Mouse (Mus musculus): ENCODE measurements around the gene Nup107. TPM values are rescaled to one million over a fixed set of nuclear protein-coding genes. Genes with fewer than 3 reads are reported as not detected.

The Nup107 gene
- polyA plus RNA-seq, 1 experiment from 2014 or later: 40.2 TPM

DNA sequence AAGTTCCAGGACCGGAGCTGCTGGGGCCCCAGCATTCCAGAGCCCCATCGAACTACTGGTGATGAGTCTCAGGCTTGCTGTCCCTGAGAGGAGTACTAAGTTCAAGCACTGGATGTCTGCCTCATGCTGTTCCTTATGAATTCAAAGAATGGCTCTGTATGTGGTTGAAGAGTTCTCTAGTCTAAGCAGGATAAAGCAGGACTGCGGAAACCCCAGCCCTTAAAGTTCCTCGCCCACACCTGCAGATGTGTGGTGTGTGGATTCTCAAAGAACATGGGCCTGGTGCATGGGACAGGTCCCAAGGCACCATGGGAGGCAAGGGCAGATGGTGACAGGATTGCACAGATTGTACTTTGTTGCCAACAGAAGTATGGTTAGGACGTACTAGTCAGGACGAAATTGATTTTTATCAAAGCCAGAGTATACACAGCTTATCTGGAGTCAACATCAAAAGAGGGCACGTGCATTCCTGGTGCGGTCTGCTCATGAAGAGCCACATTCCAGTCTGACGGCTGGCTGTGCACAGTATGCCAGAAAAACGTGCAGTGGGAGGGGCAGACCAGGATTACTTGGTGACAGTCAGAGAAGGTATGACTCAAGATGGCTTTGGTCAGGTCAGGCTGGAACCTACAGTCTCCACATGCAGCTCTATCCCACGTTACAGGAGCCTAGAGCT lies 63.2 kb downstream of the Nup107 start:
- no peak for ATAC-seq (ENCODE audit: extremely low read depth, insufficient number of reproducible peaks, low FRiP score, low TSS enrichment)
- Histone ChIP-seq H3K4me3 (no peak overlapping the region), H3K36me3 (no peaks in the 10 kb centered on the region), H3K27me3 (replicated peaks) (no peaks in the 10 kb centered on the region), H3K4me1 (peaks cover 20% of the 10 kb centered on the region), H3K9me3 (no peaks in the 10 kb centered on the region), H3K27ac (replicated peaks) (no peak overlapping the region), H3K9ac (no peak overlapping the region), H3K4me2 (no peak overlapping the region)
- WGBS: 56% methylated on average over 11 of the region's 11 CpGs

DNA sequence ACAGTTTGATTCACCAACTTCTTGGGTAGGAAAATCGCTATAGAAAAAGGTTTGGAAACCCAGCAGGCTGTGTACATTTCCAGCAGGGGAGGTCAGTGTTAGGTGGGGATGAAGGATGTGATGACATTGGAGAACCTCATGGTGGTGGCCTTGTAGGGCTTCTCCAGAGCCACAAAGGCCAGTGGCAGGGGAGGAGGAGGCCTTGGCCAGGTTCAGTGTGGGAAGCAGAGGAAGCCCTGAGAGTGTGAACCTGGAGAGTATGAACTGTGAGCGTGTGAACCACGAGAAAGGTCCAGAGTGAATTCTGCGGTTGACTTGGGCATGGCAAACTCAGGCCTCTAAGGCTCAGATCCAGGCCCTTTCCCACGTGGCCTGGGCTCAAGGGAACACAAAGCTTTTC lies 63.9 kb downstream of the Nup107 start:
- Histone ChIP-seq H3K9me3 (no peaks in the 10 kb centered on the region), H3K27me3 (replicated peaks) (no peaks in the 10 kb centered on the region), H3K27ac (replicated peaks) (no peak overlapping the region), H3K4me2 (no peak overlapping the region), H3K4me1 (peaks cover 19% of the 10 kb centered on the region), H3K36me3 (no peaks in the 10 kb centered on the region), H3K9ac (no peak overlapping the region), H3K4me3 (no peak overlapping the region)
- ATAC-seq (ENCODE audit: extremely low read depth, insufficient number of reproducible peaks, low FRiP score, low TSS enrichment): no peak
- WGBS: 72% methylated on average over 5 of the region's 5 CpGs

DNA sequence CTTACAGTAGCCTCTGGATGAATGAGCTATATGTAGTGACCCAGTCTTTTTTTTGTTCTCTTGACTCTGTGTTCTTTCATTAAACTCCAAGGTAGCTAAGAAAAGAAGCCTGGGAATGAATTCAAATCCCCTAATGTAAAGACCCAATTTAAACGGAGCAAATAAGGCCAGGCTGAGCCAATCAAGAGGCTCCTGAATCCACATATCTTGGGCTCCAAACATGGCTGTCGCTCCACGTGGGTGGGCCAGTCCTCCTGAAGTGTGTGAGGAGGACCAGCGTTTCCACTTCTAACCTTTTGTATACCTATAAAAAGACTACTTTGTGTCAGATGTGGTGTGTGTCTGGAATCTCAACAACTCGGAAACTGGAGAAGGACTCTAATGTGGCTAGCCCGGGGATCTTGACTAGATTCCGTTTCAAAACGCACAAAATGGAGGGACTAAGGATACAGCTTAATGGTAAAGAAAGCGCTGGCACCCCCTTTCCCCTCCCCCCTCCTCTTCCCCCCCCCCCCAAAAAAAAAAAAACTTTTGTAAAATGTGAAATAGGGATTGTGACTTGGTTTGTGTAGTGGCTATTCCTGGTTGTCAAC lies 64.9 kb downstream of the Nup107 start:
- no peak overlapping the region for H3K9ac ChIP-seq
- ATAC-seq (ENCODE audit: extremely low read depth, insufficient number of reproducible peaks, low FRiP score, low TSS enrichment): no peak
- H3K4me3 ChIP-seq: no peak overlapping the region
- WGBS: 71% methylated on average over 9 of the region's 9 CpGs
- H3K4me1 ChIP-seq: peaks cover 9% of the 10 kb centered on the region
- H3K9me3 ChIP-seq: no peaks in the 10 kb centered on the region
- H3K4me2 ChIP-seq: no peak overlapping the region
- no peaks in the 10 kb centered on the region for H3K36me3 ChIP-seq
- no peaks in the 10 kb centered on the region for H3K27me3 ChIP-seq (replicated peaks)
- H3K27ac ChIP-seq (replicated peaks): no peak overlapping the region

DNA sequence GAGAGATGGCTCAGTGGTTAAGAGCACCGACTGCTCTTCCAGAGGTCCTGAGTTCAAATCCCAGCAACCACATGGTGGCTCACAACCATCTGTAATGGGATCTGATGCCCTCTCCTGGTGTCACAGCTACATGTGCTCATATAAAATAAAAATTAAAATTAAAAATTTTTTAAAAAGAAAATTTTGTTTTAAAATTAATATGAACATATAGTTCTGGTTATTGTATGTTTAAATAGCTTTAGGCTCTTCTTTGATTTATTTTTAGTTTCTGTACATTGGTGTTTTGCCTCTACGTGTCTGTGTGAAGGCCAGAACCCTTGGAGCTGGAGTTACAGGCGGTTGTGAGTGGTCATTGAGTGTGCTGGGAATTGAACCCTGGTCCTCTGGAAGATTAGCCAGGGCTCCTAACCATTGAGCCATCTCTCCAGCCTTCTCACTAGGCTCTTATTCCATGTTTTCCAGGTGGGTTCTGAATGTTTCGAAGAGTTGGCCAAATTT lies 65.6 kb downstream of the Nup107 start:
- H3K9me3 ChIP-seq: no peaks in the 10 kb centered on the region
- H3K9ac ChIP-seq: no peak overlapping the region
- no peak for ATAC-seq (ENCODE audit: extremely low read depth, insufficient number of reproducible peaks, low FRiP score, low TSS enrichment)
- no peak overlapping the region for H3K27ac ChIP-seq (replicated peaks)
- H3K27me3 ChIP-seq (replicated peaks): no peaks in the 10 kb centered on the region
- no peaks in the 10 kb centered on the region for H3K36me3 ChIP-seq
- no peak overlapping the region for H3K4me2 ChIP-seq
- 92% methylated on average over 4 of the region's 4 CpGs for WGBS
- peaks cover 5% of the 10 kb centered on the region for H3K4me1 ChIP-seq
- no peak overlapping the region for H3K4me3 ChIP-seq

DNA sequence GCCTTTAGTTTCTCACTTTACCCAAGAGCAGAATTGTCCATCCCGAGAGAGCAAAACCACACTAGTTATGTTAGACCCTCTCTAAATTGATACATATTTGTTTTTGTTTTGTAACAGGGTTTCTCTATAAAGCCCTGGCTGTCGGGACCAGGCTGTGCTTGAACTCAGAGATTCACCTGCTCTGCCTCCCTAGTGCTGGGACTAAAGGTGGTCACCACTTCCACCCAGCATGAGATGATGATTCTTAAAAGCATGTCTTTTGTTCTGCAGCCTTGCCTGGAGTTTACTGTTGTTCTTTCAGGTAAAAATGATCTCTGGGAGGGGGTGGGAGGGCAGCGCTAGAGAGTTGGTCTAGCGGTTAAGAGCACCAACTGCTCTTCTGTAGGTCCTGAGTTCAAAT lies 66.2 kb downstream of the Nup107 start:
- 92% methylated on average over 4 of the region's 4 CpGs for WGBS
- H3K27ac ChIP-seq (replicated peaks): no peak overlapping the region

DNA sequence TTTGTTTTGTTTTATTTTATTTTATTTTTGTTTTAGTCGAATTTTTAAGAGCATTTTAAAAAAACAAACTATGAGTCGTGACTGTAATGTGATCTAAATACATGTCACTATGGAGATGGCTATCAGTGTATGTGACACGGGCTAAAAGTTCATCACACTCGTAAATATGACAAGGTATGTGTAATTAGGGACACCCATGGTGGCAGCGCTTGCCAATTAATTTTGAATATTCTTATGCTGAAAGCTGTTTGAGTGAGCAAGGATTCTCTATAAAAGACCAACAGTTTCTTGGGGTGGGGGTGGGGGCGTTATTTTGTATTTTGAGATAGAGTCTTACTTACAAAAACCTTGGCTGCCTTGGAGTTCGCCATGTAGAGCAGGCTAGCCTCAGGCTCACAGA lies 66.8 kb downstream of the Nup107 start:
- 72% methylated on average over 7 of the region's 7 CpGs for WGBS

More for the DNA sequence above, 66.2 kb downstream of the Nup107 start:
- H3K27me3 ChIP-seq (replicated peaks): no peaks in the 10 kb centered on the region
- H3K4me3 ChIP-seq: no peak overlapping the region
- H3K4me1 ChIP-seq: peaks cover under 1% of the 10 kb centered on the region
- no peaks in the 10 kb centered on the region for H3K9me3 ChIP-seq
- H3K9ac ChIP-seq: no peak overlapping the region
- H3K36me3 ChIP-seq: no peaks in the 10 kb centered on the region
- no peak overlapping the region for H3K4me2 ChIP-seq
- no peak for ATAC-seq (ENCODE audit: extremely low read depth, insufficient number of reproducible peaks, low FRiP score, low TSS enrichment)

DNA sequence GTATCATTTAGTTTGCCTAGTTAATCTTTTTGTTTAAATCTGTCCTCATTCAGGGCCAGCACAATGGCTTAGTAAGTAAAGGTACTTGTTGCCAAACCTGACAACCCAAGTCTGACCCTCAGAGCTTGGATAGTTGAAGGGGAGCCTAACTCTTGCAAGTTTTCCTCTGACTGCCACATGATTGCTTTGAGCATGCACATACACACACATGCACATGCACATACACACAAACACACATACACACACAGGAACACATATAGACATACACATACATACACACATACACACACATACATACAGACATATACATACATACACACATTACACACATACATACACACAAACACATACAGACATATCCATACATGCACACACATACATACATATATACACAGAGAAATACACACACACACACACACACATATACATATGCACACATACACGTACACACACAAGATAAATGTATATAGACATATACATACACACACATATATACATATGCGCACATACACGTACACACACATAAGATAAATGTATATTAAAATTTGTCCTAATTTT lies 67.6 kb downstream of the Nup107 start:
- no peak for ATAC-seq (ENCODE audit: extremely low read depth, insufficient number of reproducible peaks, low FRiP score, low TSS enrichment)

More for the DNA sequence above, 66.8 kb downstream of the Nup107 start:
- Histone ChIP-seq H3K4me1 (no peaks in the 10 kb centered on the region), H3K4me3 (no peak overlapping the region), H3K9me3 (no peaks in the 10 kb centered on the region), H3K9ac (no peak overlapping the region), H3K27ac (replicated peaks) (no peak overlapping the region), H3K27me3 (replicated peaks) (no peaks in the 10 kb centered on the region), H3K36me3 (no peaks in the 10 kb centered on the region), H3K4me2 (no peak overlapping the region)
- no peak for ATAC-seq (ENCODE audit: extremely low read depth, insufficient number of reproducible peaks, low FRiP score, low TSS enrichment)

DNA sequence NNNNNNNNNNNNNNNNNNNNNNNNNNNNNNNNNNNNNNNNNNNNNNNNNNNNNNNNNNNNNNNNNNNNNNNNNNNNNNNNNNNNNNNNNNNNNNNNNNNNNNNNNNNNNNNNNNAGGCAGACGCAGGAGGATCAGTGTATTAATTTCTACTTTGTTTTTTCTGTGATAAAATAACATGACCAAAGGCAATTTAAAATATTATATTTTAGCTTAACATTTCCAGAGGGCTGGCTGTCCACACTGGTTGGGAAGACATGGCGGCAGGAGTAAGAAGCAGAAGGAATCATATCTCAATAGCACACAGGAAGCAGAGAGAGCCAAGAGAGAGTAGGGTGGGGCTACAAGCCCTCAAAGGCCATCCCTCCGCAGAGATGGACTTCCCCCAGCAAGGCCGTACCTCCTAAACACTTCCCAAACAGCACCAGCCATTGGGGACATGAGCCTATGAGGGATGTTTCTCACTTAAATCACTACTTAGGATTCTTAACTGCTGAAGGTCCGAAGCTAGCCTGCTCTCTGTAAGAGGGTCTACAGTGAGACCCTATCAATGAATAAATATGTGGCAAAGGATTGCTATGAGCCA lies 68.3 kb downstream of the Nup107 start:
- no peaks in the 10 kb centered on the region for H3K36me3 ChIP-seq
- H3K9me3 ChIP-seq: no peaks in the 10 kb centered on the region
- no peak overlapping the region for H3K9ac ChIP-seq
- ATAC-seq (ENCODE audit: extremely low read depth, insufficient number of reproducible peaks, low FRiP score, low TSS enrichment): no peak
- no peak overlapping the region for H3K4me3 ChIP-seq
- WGBS: 72% methylated on average over 5 of the region's 5 CpGs
- no peaks in the 10 kb centered on the region for H3K4me1 ChIP-seq
- H3K27ac ChIP-seq (replicated peaks): no peak overlapping the region
- H3K27me3 ChIP-seq (replicated peaks): no peaks in the 10 kb centered on the region
- no peak overlapping the region for H3K4me2 ChIP-seq

More for the DNA sequence above, 67.6 kb downstream of the Nup107 start:
- H3K4me3 ChIP-seq: no peak overlapping the region
- no peaks in the 10 kb centered on the region for H3K27me3 ChIP-seq (replicated peaks)
- no peak overlapping the region for H3K9ac ChIP-seq
- no peaks in the 10 kb centered on the region for H3K9me3 ChIP-seq
- H3K4me2 ChIP-seq: no peak overlapping the region
- no peak overlapping the region for H3K27ac ChIP-seq (replicated peaks)
- WGBS: 89% methylated on average over 3 of the region's 3 CpGs
- no peaks in the 10 kb centered on the region for H3K4me1 ChIP-seq
- no peaks in the 10 kb centered on the region for H3K36me3 ChIP-seq

DNA sequence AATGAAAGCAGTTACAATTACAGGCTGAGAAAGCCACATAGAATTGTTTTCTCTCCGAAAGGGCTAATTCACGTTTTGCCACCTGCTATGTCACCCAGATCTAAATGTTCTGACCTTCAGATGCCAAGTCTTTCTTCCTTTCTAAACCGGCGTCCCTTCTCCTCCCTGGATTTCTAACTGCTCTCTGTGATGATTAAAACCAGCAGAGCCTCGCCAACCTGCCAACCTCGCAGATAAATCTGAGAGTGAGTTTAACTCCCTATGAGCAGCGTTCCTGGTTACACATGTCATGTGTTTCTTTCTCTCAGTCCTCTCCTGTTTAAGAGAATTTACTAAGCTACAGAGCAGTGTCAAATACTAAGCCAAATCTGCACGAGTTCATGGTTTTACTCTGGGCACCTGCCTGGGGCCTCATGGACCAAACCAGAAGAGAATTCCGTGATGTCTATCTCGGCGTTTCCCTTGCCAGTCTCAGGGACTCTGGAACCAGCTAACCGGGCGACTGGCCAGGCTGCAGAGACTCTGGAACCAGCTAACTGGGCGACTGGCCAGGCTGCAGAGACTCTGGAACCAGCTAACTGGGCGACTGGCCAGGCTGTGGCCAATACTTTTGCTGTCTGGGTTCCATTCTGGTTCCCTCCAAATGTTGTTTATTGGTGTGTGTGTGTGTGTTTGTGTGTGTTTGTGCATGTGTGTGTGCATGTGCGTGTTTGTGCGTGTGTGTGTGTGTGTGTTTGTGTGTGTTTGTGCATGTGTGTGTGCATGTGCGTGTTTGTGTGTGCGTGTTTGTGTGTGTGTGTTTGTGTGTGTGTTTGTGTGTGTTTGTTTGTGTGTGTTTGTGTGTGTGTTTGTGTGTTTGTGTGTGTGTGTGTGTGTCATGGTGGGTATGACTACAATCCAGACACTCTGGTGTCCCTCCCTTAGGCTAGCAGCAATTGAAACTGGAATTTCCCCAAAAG lies 74.1 kb downstream of the Nup107 start:
- H3K9me3 ChIP-seq: no peaks in the 10 kb centered on the region
- peak overlapping the region; percentile 66 for H3K9ac ChIP-seq
- H3K4me3 ChIP-seq: no peak overlapping the region
- no peak for ATAC-seq (ENCODE audit: extremely low read depth, insufficient number of reproducible peaks, low FRiP score, low TSS enrichment)
- 50% methylated on average over 19 of the region's 19 CpGs for WGBS
- no peaks in the 10 kb centered on the region for H3K27me3 ChIP-seq (replicated peaks)
- peak overlapping the region; percentile 62 for H3K27ac ChIP-seq (replicated peaks)
- H3K4me1 ChIP-seq: peaks cover 21% of the 10 kb centered on the region
- peak overlapping the region; percentile 42 for H3K4me2 ChIP-seq
- no peaks in the 10 kb centered on the region for H3K36me3 ChIP-seq

DNA sequence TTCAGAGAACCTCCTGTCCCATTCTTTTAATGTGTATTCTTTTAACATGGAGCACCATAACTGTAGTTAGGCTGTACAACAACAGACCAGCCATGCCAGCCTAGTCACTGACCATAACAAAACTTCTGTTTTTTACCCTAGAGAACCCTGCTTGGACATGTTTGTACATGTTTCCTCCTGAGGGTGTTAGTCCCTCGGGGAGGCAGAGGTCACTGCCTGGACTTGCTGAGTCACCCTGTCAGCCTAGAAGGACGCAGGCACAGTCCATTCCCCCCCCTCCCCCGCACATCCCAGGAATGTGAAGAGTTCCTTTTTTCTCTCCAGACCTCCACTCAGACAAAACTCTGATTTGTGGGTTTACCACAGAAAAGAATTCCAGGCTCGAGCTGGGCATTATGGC lies 74.9 kb downstream of the Nup107 start:
- peak overlapping the region; percentile 66 for H3K9ac ChIP-seq
- H3K4me3 ChIP-seq: no peak overlapping the region
- peak overlapping the region; percentile 42 for H3K4me2 ChIP-seq
- no peaks in the 10 kb centered on the region for H3K27me3 ChIP-seq (replicated peaks)
- H3K4me1 ChIP-seq: peaks cover 21% of the 10 kb centered on the region
- WGBS: 5% methylated on average over 4 of the region's 4 CpGs
- no peaks in the 10 kb centered on the region for H3K36me3 ChIP-seq
- H3K9me3 ChIP-seq: no peaks in the 10 kb centered on the region
- ATAC-seq (ENCODE audit: extremely low read depth, insufficient number of reproducible peaks, low FRiP score, low TSS enrichment): peak; percentile 57; the same call in 1 of the 2 replicates
- H3K27ac ChIP-seq (replicated peaks): peak overlapping the region; percentile 62

DNA sequence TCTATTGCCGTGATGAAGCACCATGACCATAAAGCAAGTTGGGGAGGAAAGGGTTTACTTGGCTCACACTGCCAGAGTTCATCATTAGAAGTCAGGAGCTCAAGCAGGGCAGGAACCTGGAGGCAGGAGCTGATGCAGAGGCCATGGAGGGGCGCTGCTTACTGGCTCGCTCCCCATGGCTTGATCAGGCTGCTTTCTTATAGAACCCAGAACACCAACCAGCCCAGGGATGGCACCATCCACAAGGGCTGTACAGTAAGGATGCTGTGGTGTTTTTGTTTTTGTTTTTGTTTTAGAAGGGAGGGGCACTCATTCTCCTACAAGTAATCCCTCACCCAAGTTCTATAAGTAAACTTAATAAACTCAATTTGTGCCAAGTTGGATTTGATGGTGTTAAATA lies 75.8 kb downstream of the Nup107 start:
- no peak for ATAC-seq (ENCODE audit: extremely low read depth, insufficient number of reproducible peaks, low FRiP score, low TSS enrichment)
- Histone ChIP-seq H3K27ac (replicated peaks) (no peak overlapping the region), H3K4me2 (no peak overlapping the region), H3K27me3 (replicated peaks) (no peaks in the 10 kb centered on the region), H3K4me3 (no peak overlapping the region), H3K4me1 (peaks cover 21% of the 10 kb centered on the region), H3K9ac (no peak overlapping the region), H3K9me3 (no peaks in the 10 kb centered on the region), H3K36me3 (no peaks in the 10 kb centered on the region)
- WGBS: 86% methylated on average over 3 of the region's 3 CpGs
